Mouse (Mus musculus) MEL (cell line): ENCODE results near the gene Rpl19. TPM values are rescaled to one million over a fixed set of nuclear protein-coding genes. Genes with fewer than 3 reads are reported as not detected.

Experiments
- DNase-seq: peaks from one replicate; pipeline ENCODE4 v3.0.0; 2011; ENCODE audit warnings: low read depth, low spot score
- H3K27ac ChIP-seq: 2 replicates; pipeline ENCODE4 v1.5.1; 2012; ENCODE audit warnings: low read depth, mild to moderate bottlenecking, control low read depth, low read length, moderate library complexity; ENCODE audit not compliant: control insufficient read depth
- H3K27me3 ChIP-seq, 2 experiments: fragments of 150-350 bp in 1 of 2; sonication (generic) in 1 of 2; 2 replicates each; pipeline ENCODE4 v1.6.1; 2012; ENCODE audit warnings: low read length in 2 of 2, mild to moderate bottlenecking in 2 of 2, improper control_type of control experiment in 1 of 2, moderate library complexity in 1 of 2; ENCODE audit not compliant: insufficient read depth in 2 of 2, control insufficient read depth in 1 of 2
- H3K36me3 ChIP-seq, 2 experiments: 2 replicates each; pipeline ENCODE4 v1.6.1; 2012 to 2014; ENCODE audit warnings: low read length in 2 of 2, improper control_type of control experiment in 1 of 2, inconsistent platforms in 1 of 2, mild to moderate bottlenecking in 1 of 2; ENCODE audit not compliant: insufficient read depth in 2 of 2, control insufficient read depth in 1 of 2
- H3K4me1 ChIP-seq, 2 experiments: fragments of 150-350 bp in 1 of 2; sonication (generic) in 1 of 2; 2 replicates each; pipeline ENCODE4 v1.6.1; 2012; ENCODE audit warnings: low read length in 2 of 2, improper control_type of control experiment in 1 of 2, mild to moderate bottlenecking in 1 of 2; ENCODE audit not compliant: insufficient read depth in 2 of 2, control insufficient read depth in 1 of 2
- H3K4me3 ChIP-seq, 2 experiments: fragments of 150-350 bp in 1 of 2; sonication (generic) in 1 of 2; 2 replicates each; pipeline ENCODE4 v1.5.1; 2012; ENCODE audit warnings: low read depth in 2 of 2, low read length in 2 of 2, mild to moderate bottlenecking in 2 of 2, moderate library complexity in 2 of 2, control low read depth in 1 of 2, improper control_type of control experiment in 1 of 2; ENCODE audit not compliant: control insufficient read depth in 1 of 2, insufficient read depth in 1 of 2
- H3K79me2 ChIP-seq: 2 replicates; pipeline ENCODE4 v1.6.1; 2012; ENCODE audit warnings: mild to moderate bottlenecking, low read length, moderate library complexity; ENCODE audit not compliant: control insufficient read depth, poor library complexity, insufficient read depth
- H3K9ac ChIP-seq: 2 replicates; pipeline ENCODE4 v1.6.1; 2012; ENCODE audit warnings: low read depth, mild to moderate bottlenecking, control low read depth, low read length, moderate library complexity; ENCODE audit not compliant: control insufficient read depth, poor library complexity, severe bottlenecking
- H3K9me3 ChIP-seq: fragments of 150-350 bp; sonication (generic); replicated peaks from 2 replicates; pipeline ENCODE4 v1.6.1; 2012; ENCODE audit warnings: mild to moderate bottlenecking, low read length, improper control_type of control experiment, moderate library complexity; ENCODE audit not compliant: insufficient read depth
- ELF1 ChIP-seq: IDR thresholded peaks from 2 replicates; pipeline ENCODE4 v1.6.1; 2014; ENCODE audit warnings: low read depth, mild to moderate bottlenecking, inconsistent platforms, low read length, improper control_type of control experiment, moderate library complexity
- ETS1 ChIP-seq: IDR thresholded peaks from 2 replicates; pipeline ENCODE4 v1.6.1; 2012; ENCODE audit warnings: low read depth, mild to moderate bottlenecking, inconsistent platforms, low read length, improper control_type of control experiment, moderate library complexity
- GABPA ChIP-seq: IDR thresholded peaks from 2 replicates; pipeline ENCODE4 v1.6.1; 2012; ENCODE audit warnings: low read depth, mild to moderate bottlenecking, inconsistent platforms, low read length, improper control_type of control experiment, moderate library complexity
- MAX ChIP-seq: IDR thresholded peaks from 2 replicates; pipeline ENCODE4 v1.6.1; 2011; ENCODE audit warnings: low read length, improper control_type of control experiment
- MAZ ChIP-seq: IDR thresholded peaks from 2 replicates; pipeline ENCODE4 v1.6.1; 2012; ENCODE audit warnings: low read depth, mild to moderate bottlenecking, inconsistent platforms, low read length, improper control_type of control experiment
- POLR2A ChIP-seq, 2 experiments: IDR thresholded peaks; 2 replicates each; pipeline ENCODE4 v1.6.1; 2011 to 2012; ENCODE audit warnings: low read length in 2 of 2, mild to moderate bottlenecking in 2 of 2, control low read depth in 1 of 2, improper control_type of control experiment in 1 of 2, low read depth in 1 of 2, moderate library complexity in 1 of 2; ENCODE audit not compliant: control insufficient read depth in 1 of 2, insufficient read depth in 1 of 2, poor library complexity in 1 of 2
- POLR2AphosphoS5 ChIP-seq: IDR thresholded peaks from 2 replicates; pipeline ENCODE4 v1.6.1; 2012; ENCODE audit warnings: low read depth, borderline replicate concordance, mild to moderate bottlenecking, inconsistent platforms, low read length, moderate library complexity, mixed read lengths
- RCOR1 ChIP-seq: IDR thresholded peaks from 2 replicates; pipeline ENCODE4 v1.6.1; 2012; ENCODE audit warnings: low read depth, mild to moderate bottlenecking, inconsistent platforms, low read length, improper control_type of control experiment
- TCF12 ChIP-seq: IDR thresholded peaks from 2 replicates; pipeline ENCODE4 v1.6.1; 2014; ENCODE audit warnings: low read depth, mild to moderate bottlenecking, inconsistent platforms, low read length, improper control_type of control experiment, moderate library complexity
- USF1 ChIP-seq: IDR thresholded peaks from 2 replicates; pipeline ENCODE4 v1.6.1; 2014; ENCODE audit warnings: low read depth, mild to moderate bottlenecking, inconsistent platforms, low read length, improper control_type of control experiment, moderate library complexity
- USF2 ChIP-seq, 2 experiments: IDR thresholded peaks; 2 replicates each; pipeline ENCODE4 v1.6.1; 2011 to 2012; ENCODE audit warnings: improper control_type of control experiment in 2 of 2, low read length in 2 of 2, borderline replicate concordance in 1 of 2, inconsistent platforms in 1 of 2, low read depth in 1 of 2, mild to moderate bottlenecking in 1 of 2; ENCODE audit not compliant: insufficient read depth in 1 of 2
- ZMIZ1 ChIP-seq: IDR thresholded peaks from 2 replicates; pipeline ENCODE4 v1.6.1; 2012; ENCODE audit warnings: low read depth, mild to moderate bottlenecking, inconsistent platforms, low read length, improper control_type of control experiment, moderate library complexity
- polyA plus RNA-seq, 2 experiments: library from polyadenylated mRNA; stranded (reverse) in 1 of 2; unstranded in 1 of 2; fragments of >175 nt in 1 of 2; fragments of >200 nt in 1 of 2; gene quantifications; 2 replicates each; pipeline versions ENCODE4 v1.2.1 to v1.2.4; 2012; ENCODE audit warnings: low replicate concordance in 2 of 2, low read depth in 1 of 2; ENCODE audit not compliant: insufficient read length in 2 of 2, insufficient read depth in 1 of 2, missing spikeins in 1 of 2
- total RNA-seq: library from RNA; depleted of rRNA; stranded (reverse); fragments of 300-350 nt; gene quantifications from 2 replicates; pipeline ENCODE4 v1.2.3, GENCODE M21; 2012

Gene Rpl19
- total and polyA plus RNA-seq, 3 experiments: 210 to 4,715 (median 2,650) TPM

- no peak for DNase-seq
- Histone ChIP-seq H3K79me2 (no peaks in the 10 kb centered on the region), H3K27me3 (no peaks in the 10 kb centered on the region), H3K9ac (no peak overlapping the region), H3K4me3 (no peak overlapping the region), H3K36me3 (no peaks in the 10 kb centered on the region), H3K9me3 (no peaks in the 10 kb centered on the region), H3K4me1 (0 out of 4 replicates have a peak, but pooled peaks cover 0 to 4% of the 10 kb centered on the region in 2 experiments), H3K27ac (no peak overlapping the region)
- TF ChIP-seq POLR2A (IDR thresholded peaks at IDR 0.05; ENCODE audit: control insufficient read depth in 1 of 2, insufficient read depth in 1 of 2, low read depth in 1 of 2, low read length in 2 of 2, poor library complexity in 1 of 2): no peak
- no peak for TF ChIP-seq GABPA
- TF ChIP-seq USF1: no peak
- no peak for TF ChIP-seq POLR2AphosphoS5
- TF ChIP-seq RCOR1: no peak
- no peak for TF ChIP-seq TCF12
- no peak for TF ChIP-seq ZMIZ1
- TF ChIP-seq ETS1: no peak
- TF ChIP-seq MAZ: no peak
- TF ChIP-seq USF2 (IDR thresholded peaks at IDR 0.05; ENCODE audit: borderline replicate concordance in 1 of 2, insufficient read depth in 1 of 2, low read depth in 1 of 2, low read length in 2 of 2): no peak
These were observed 24.0 kb downstream of the Rpl19 start for GRCm38 (mm10) chr11:98050520-98050815.

GRCm38 (mm10) chr11:98050940-98051339 lies 24.4 kb downstream of the Rpl19 start:
- DNase-seq: no peak
- H3K36me3 ChIP-seq: no peaks in the 10 kb centered on the region
- H3K4me3 ChIP-seq: no peak overlapping the region
- no peaks in the 10 kb centered on the region for H3K79me2 ChIP-seq
- no peaks in the 10 kb centered on the region for H3K27me3 ChIP-seq
- TF ChIP-seq ELF1 (no peak), USF2 (IDR thresholded peaks at IDR 0.05; ENCODE audit: borderline replicate concordance in 1 of 2, insufficient read depth in 1 of 2, low read depth in 1 of 2, low read length in 2 of 2) (no peak)
- no peak overlapping the region for H3K27ac ChIP-seq
- 0 out of 4 replicates have a peak, but pooled peaks cover 0 to 4% of the 10 kb centered on the region in 2 experiments for H3K4me1 ChIP-seq
- H3K9me3 ChIP-seq: no peaks in the 10 kb centered on the region
- no peak overlapping the region for H3K9ac ChIP-seq

GRCm38 (mm10) chr11:98051611-98052128 lies 25.2 kb downstream of the Rpl19 start:
- no peak overlapping the region for H3K27ac ChIP-seq
- no peaks in the 10 kb centered on the region for H3K36me3 ChIP-seq
- H3K4me3 ChIP-seq: no peak overlapping the region
- DNase-seq: no peak
- no peak for TF ChIP-seq MAX
- TF ChIP-seq, all 39 proteins: peak for 0
- Histone ChIP-seq H3K9ac (no peak overlapping the region), H3K27me3 (no peaks in the 10 kb centered on the region), H3K4me1 (no peaks in the 10 kb centered on the region), H3K79me2 (no peaks in the 10 kb centered on the region), H3K9me3 (no peaks in the 10 kb centered on the region)
